Comparison of ENCODE assay signal across 8 mouse cellular contexts in the genomic region with DNA sequence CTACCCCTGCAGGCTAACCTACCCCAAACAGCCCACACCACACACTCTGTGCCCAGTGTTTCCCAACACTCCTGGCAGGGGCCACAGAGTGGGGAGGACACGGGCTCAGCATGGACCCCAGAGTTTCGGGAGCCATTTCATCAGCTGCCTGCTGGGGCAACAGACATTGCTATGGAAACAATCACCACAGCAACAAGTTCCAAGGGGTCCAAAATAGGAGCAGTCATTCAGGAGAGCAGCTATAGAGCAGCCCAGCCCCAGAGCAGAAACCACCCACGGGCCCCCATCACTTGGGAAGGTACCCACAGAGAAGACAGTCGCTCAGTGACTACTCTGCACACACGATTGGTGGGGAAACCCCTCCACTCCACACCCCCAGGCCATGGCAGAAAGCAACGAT.
A peak's percentile ranks its signal among the peaks of the same experiment; 100 is the strongest.
DNase-seq lines count a peak whose midpoint lies in the region; TF ChIP-seq lines count a peak whose summit lies in the region.

No protein-coding gene starts in this region.

- no peak for TF ChIP-seq CTCF in gastrocnemius, adult 2 months (IDR thresholded peaks at IDR 0.05)
- TF ChIP-seq CTCF in layer of hippocampus, adult 2 months (conservative IDR thresholded peaks at IDR 0.05): no peak

- peak; percentile 70 for DNase-seq in gastrocnemius, adult 2 months
- no peak for DNase-seq in gastrocnemius, postnatal 14 days
- DNase-seq in T-cell, adult 2 months (ENCODE audit: low spot score): peak; percentile 71
- peak; percentile 67 to 80 for DNase-seq in frontal cortex, adult 2 months (ENCODE audit: extremely low spot score in 1 of 2, low spot score in 1 of 2)
- DNase-seq in layer of hippocampus, adult 2 months (ENCODE audit: low spot score in 2 of 2): peak; percentile 76 to 88
- peak; percentile 73 for DNase-seq in lung, postnatal 10 days
- DNase-seq in right cerebral cortex, postnatal 4 days: peak; percentile 51
- DNase-seq in kidney, postnatal 36 days: no peak

- peak overlapping the region; percentile 58 for H3K4me3 ChIP-seq in gastrocnemius, adult 2 months
- peak overlapping the region; percentile 32 for H3K4me3 ChIP-seq in layer of hippocampus, adult 2 months

- peak overlapping the region; percentile 88 for H3K27ac ChIP-seq in gastrocnemius, adult 2 months
- H3K27ac ChIP-seq in layer of hippocampus, adult 2 months: peak overlapping the region; percentile 93

- intact Hi-C loops in gastrocnemius, adult 2 months (cut with DNase I): loop anchor here (2.0 kb wide), 1 partner anchor 28 kb away; no protein-coding TSS in a partner anchor
- intact Hi-C loops in gastrocnemius, postnatal 14 days (cut with DNase I; ENCODE audit: low total_unique reads): no loop called here

Comparison
In these comparisons a context has a peak if more than half of its experiments do, and no peak if none do; other contexts are left out.
1. DNase-seq: peak in gastrocnemius, adult 2 months (single experiment), T-cell, adult 2 months (single experiment), frontal cortex, adult 2 months (2 of 2), layer of hippocampus, adult 2 months (2 of 2), lung, postnatal 10 days (single experiment) and right cerebral cortex, postnatal 4 days (single experiment); none in gastrocnemius, postnatal 14 days (single experiment) and kidney, postnatal 36 days (0 of 2).